Mouse (Mus musculus): Measurements from ENCODE around the gene Lyg2. TPM values are rescaled to one million over a fixed set of nuclear protein-coding genes. Genes with fewer than 3 reads are reported as not detected.

Lyg2 gene
- total and polyA plus RNA-seq, 2 experiments from 2014 or later: not detected

GRCm38 (mm10) chr1:37955251-37955650, 39.0 kb upstream of the Lyg2 start:
- Histone ChIP-seq H3K9me3 (replicated peaks; ENCODE audit: control insufficient read depth, low read length) (no peaks in the 10 kb centered on the region), H3K36me3 (replicated peaks; ENCODE audit: control insufficient read depth, insufficient read depth, low read length) (no peaks in the 10 kb centered on the region), H3K4me2 (ENCODE audit: low read depth, low read length) (no peak overlapping the region), H3K9ac (replicated peaks; ENCODE audit: low read depth, low read length) (no peak overlapping the region), H3K27me3 (ENCODE audit: control insufficient read depth, insufficient read depth, low read length) (no peaks in the 10 kb centered on the region), H3K27ac (ENCODE audit: low read depth) (no peak overlapping the region), H3K4me1 (ENCODE audit: control insufficient read depth, insufficient read depth) (no peaks in the 10 kb centered on the region), H3K4me3 (ENCODE audit: low read depth, low read length) (no peak overlapping the region)
- ATAC-seq (ENCODE audit: insufficient read depth, low read depth): no peak
- TF ChIP-seq EP300 (IDR thresholded peaks at IDR 0.05; ENCODE audit: low read depth) (no peak), CTCF (IDR thresholded peaks at IDR 0.05; ENCODE audit: low read depth) (no peak)
- no peak for DNase-seq (ENCODE audit: low spot score)
- WGBS: 84% methylated on average over 2 of the region's 2 CpGs

GRCm38 (mm10) chr1:37954786-37955185, 38.5 kb upstream of the Lyg2 start:
- H3K27me3 ChIP-seq (ENCODE audit: control insufficient read depth, insufficient read depth, low read length): no peaks in the 10 kb centered on the region
- H3K4me2 ChIP-seq (ENCODE audit: low read depth, low read length): no peak overlapping the region
- TF ChIP-seq EP300 (IDR thresholded peaks at IDR 0.05; ENCODE audit: low read depth): no peak
- no peak for TF ChIP-seq CTCF (IDR thresholded peaks at IDR 0.05; ENCODE audit: low read depth)
- H3K4me1 ChIP-seq (ENCODE audit: control insufficient read depth, insufficient read depth): no peaks in the 10 kb centered on the region
- no peak overlapping the region for H3K9ac ChIP-seq (replicated peaks; ENCODE audit: low read depth, low read length)
- no peak overlapping the region for H3K4me3 ChIP-seq (ENCODE audit: low read depth, low read length)
- no peak overlapping the region for H3K27ac ChIP-seq (ENCODE audit: low read depth)
- ATAC-seq (ENCODE audit: insufficient read depth, low read depth): no peak
- no peaks in the 10 kb centered on the region for H3K36me3 ChIP-seq (replicated peaks; ENCODE audit: control insufficient read depth, insufficient read depth, low read length)
- 46% methylated on average over 7 of the region's 7 CpGs for WGBS
- DNase-seq (ENCODE audit: low spot score): no peak
- no peaks in the 10 kb centered on the region for H3K9me3 ChIP-seq (replicated peaks; ENCODE audit: control insufficient read depth, low read length)

- Histone ChIP-seq H3K36me3 (replicated peaks; ENCODE audit: control insufficient read depth, insufficient read depth, low read length) (no peaks in the 10 kb centered on the region), H3K4me1 (ENCODE audit: control insufficient read depth, insufficient read depth) (no peaks in the 10 kb centered on the region), H3K27ac (ENCODE audit: low read depth) (no peak overlapping the region), H3K4me3 (ENCODE audit: low read depth, low read length) (no peak overlapping the region), H3K9ac (replicated peaks; ENCODE audit: low read depth, low read length) (no peak overlapping the region), H3K9me3 (replicated peaks; ENCODE audit: control insufficient read depth, low read length) (no peaks in the 10 kb centered on the region), H3K4me2 (ENCODE audit: low read depth, low read length) (no peak overlapping the region), H3K27me3 (ENCODE audit: control insufficient read depth, insufficient read depth, low read length) (no peaks in the 10 kb centered on the region)
- no peak for ATAC-seq (ENCODE audit: insufficient read depth, low read depth)
- no peak for TF ChIP-seq CTCF (IDR thresholded peaks at IDR 0.05; ENCODE audit: low read depth)
- no peak for TF ChIP-seq EP300 (IDR thresholded peaks at IDR 0.05; ENCODE audit: low read depth)
- DNase-seq (ENCODE audit: low spot score): no peak
- 69% methylated on average over 2 of the region's 2 CpGs for WGBS
Measured at GRCm38 (mm10) chr1:37948906-37949305, 32.6 kb upstream of the Lyg2 start.

- no peak overlapping the region for H3K27ac ChIP-seq (ENCODE audit: low read depth)
- H3K4me2 ChIP-seq (ENCODE audit: low read depth, low read length): no peak overlapping the region
- H3K9me3 ChIP-seq (replicated peaks; ENCODE audit: control insufficient read depth, low read length): no peaks in the 10 kb centered on the region
- no peak for DNase-seq (ENCODE audit: low spot score)
- H3K27me3 ChIP-seq (ENCODE audit: control insufficient read depth, insufficient read depth, low read length): no peaks in the 10 kb centered on the region
- no peak overlapping the region for H3K4me3 ChIP-seq (ENCODE audit: low read depth, low read length)
- 19% methylated on average over 3 of the region's 3 CpGs for WGBS
- no peaks in the 10 kb centered on the region for H3K4me1 ChIP-seq (ENCODE audit: control insufficient read depth, insufficient read depth)
- H3K9ac ChIP-seq (replicated peaks; ENCODE audit: low read depth, low read length): no peak overlapping the region
- no peak for ATAC-seq (ENCODE audit: insufficient read depth, low read depth)
- TF ChIP-seq CTCF (IDR thresholded peaks at IDR 0.05; ENCODE audit: low read depth): no peak
- no peak for TF ChIP-seq EP300 (IDR thresholded peaks at IDR 0.05; ENCODE audit: low read depth)
- H3K36me3 ChIP-seq (replicated peaks; ENCODE audit: control insufficient read depth, insufficient read depth, low read length): no peaks in the 10 kb centered on the region
Measured at GRCm38 (mm10) chr1:37931806-37932205, 15.5 kb upstream of the Lyg2 start.

- ATAC-seq (ENCODE audit: insufficient read depth, low read depth): no peak
- no peak for TF ChIP-seq EP300 (IDR thresholded peaks at IDR 0.05; ENCODE audit: low read depth)
- TF ChIP-seq CTCF (IDR thresholded peaks at IDR 0.05; ENCODE audit: low read depth): no peak
- Histone ChIP-seq H3K27ac (ENCODE audit: low read depth) (no peak overlapping the region), H3K4me3 (ENCODE audit: low read depth, low read length) (no peak overlapping the region), H3K27me3 (ENCODE audit: control insufficient read depth, insufficient read depth, low read length) (no peaks in the 10 kb centered on the region), H3K4me1 (ENCODE audit: control insufficient read depth, insufficient read depth) (no peaks in the 10 kb centered on the region), H3K9ac (replicated peaks; ENCODE audit: low read depth, low read length) (no peak overlapping the region), H3K36me3 (replicated peaks; ENCODE audit: control insufficient read depth, insufficient read depth, low read length) (no peaks in the 10 kb centered on the region), H3K4me2 (ENCODE audit: low read depth, low read length) (no peak overlapping the region), H3K9me3 (replicated peaks; ENCODE audit: control insufficient read depth, low read length) (no peaks in the 10 kb centered on the region)
- 64% methylated on average over 8 of the region's 8 CpGs for WGBS
- no peak for DNase-seq (ENCODE audit: low spot score)
Measured at GRCm38 (mm10) chr1:37925971-37926370, 9.7 kb upstream of the Lyg2 start.

GRCm38 (mm10) chr1:37922536-37922935, 6.2 kb upstream of the Lyg2 start:
- H3K4me1 ChIP-seq (ENCODE audit: control insufficient read depth, insufficient read depth): no peaks in the 10 kb centered on the region
- no peak for TF ChIP-seq CTCF (IDR thresholded peaks at IDR 0.05; ENCODE audit: low read depth)
- TF ChIP-seq EP300 (IDR thresholded peaks at IDR 0.05; ENCODE audit: low read depth): no peak
- 30% methylated on average over 8 of the region's 8 CpGs for WGBS
- DNase-seq (ENCODE audit: low spot score): no peak
- no peak overlapping the region for H3K4me2 ChIP-seq (ENCODE audit: low read depth, low read length)
- H3K27ac ChIP-seq (ENCODE audit: low read depth): no peak overlapping the region
- H3K9me3 ChIP-seq (replicated peaks; ENCODE audit: control insufficient read depth, low read length): no peaks in the 10 kb centered on the region
- no peak overlapping the region for H3K4me3 ChIP-seq (ENCODE audit: low read depth, low read length)
- no peaks in the 10 kb centered on the region for H3K36me3 ChIP-seq (replicated peaks; ENCODE audit: control insufficient read depth, insufficient read depth, low read length)
- H3K27me3 ChIP-seq (ENCODE audit: control insufficient read depth, insufficient read depth, low read length): no peaks in the 10 kb centered on the region
- H3K9ac ChIP-seq (replicated peaks; ENCODE audit: low read depth, low read length): no peak overlapping the region
- no peak for ATAC-seq (ENCODE audit: insufficient read depth, low read depth)
